Mouse (Mus musculus): ENCODE measurements around the gene Gpatch2. TPM values are rescaled to one million over a fixed set of nuclear protein-coding genes. Genes with fewer than 3 reads are reported as not detected.

Gene Gpatch2
- 7.6 and 9.7 TPM in 2 replicates for polyA plus RNA-seq (2012)

DNA sequence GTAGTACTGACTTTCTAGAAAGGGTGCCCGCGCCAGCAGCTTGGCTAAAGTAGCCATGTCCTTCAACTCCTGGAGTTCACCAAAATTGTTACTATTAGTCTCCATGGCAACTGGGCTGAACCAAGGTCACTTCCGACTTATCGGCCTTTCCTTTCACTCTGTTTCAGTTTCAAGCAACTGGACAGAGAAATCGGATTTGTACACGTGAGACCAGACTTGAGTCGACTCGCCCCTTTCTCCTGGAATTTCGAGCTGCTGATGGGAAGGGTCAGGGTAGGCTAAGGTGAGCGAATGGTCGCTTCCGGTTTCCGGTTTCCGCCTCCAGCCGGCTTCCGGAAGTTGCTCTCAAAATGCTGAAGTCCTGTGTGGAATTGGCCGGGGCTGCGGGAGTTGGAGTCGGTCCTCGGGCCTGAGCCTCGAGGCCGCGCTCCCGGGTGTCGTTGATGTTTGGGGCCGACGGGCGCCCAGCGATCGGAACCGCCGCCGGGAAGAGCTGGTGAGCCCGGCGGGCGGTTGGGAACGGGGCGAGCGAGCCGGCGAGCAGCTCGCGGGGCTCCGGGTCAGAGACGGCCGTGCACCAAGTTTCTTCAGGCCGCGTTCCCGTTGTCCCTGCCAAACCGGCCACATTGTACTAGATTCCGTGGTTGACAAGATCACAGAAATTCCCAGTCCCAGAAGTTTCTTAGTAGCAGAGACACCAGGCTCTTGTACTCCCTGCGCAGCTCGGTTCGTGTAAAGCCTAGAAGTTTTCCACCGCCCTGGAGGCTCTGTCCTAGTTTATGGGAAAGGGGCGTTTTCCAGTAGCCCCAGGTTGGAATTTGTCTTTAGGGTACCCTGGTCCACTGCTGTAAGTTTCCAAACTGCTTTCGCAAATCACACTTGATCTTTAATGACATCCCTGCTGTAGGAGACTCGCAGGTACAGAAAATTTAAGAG lies at the start of gene Gpatch2, which contains the start of gene Spata17:
Gene Gpatch2 (plus strand): TSS at position 328 of the 936 bp plus-strand sequence.
Gene Spata17 (minus strand): TSS at position 285 of the 936 bp plus-strand sequence.
- TF ChIP-seq GATA1 (IDR thresholded peaks at IDR 0.05; ENCODE audit: low read length), result no peak

DNA sequence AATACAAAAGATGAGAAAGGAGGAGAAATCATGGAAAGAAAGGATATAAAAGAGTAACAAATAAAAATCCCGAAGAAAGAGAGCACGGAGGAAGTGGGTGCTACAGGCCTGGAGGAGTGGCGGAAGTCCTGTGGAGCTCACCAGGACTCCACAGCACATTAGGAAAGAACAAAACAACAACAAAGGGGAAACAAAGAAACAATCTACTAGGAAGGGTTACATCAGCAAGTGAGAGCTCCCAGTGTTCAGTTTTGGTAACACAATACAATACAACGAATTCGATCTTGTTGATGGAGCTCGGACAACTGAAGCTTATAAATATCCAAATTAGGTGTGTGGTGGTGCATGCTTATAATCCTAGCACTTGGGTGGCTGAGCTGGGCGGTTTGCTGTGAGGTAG lies 45.7 kb upstream of the Gpatch2 start:
- no peak for TF ChIP-seq GATA1 (IDR thresholded peaks at IDR 0.05; ENCODE audit: low read length)

DNA sequence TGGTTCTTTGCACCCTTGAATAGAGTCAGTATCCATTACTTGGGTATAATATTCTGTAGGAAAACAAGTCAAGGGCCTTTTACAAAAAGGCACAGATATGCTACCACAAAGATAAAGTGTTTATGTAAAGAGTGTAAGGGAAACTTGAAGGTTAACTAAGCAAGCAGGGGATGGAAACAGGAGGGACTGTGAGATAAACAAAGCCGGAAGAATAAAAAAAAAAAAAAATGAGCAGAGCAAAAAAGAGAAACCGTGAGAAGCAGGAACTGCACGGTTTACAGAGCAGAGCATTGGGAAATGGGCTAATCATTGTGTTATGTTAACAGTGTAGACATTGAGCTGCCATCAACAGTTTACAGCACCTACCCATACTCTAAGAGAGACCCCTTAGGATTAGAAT lies 44.9 kb upstream of the Gpatch2 start:
- no peak for TF ChIP-seq GATA1 (IDR thresholded peaks at IDR 0.05; ENCODE audit: low read length)

DNA sequence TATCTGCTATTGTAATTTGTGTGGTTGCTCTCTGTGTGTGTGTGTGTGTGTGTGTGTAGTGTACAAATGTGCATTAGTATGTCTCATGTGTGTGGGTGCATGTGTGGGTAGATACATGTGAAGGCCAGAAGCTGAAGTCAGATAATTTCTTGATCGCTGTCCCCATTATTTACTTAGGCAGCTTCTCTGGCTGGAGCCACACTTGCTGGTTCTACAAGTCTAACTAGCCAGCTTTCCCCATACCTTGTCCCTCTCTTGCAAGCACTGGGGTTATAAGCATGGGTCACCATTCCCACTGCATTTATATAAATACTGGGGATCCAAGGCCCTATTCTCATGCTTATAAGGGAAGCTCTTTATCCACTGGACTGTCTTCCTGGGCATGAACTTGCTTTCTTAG lies 39.3 kb upstream of the Gpatch2 start:
- TF ChIP-seq GATA1 (IDR thresholded peaks at IDR 0.05; ENCODE audit: low read length), result no peak

GRCm38 (mm10) chr1:187178546-187178945 lies 36.8 kb upstream of the Gpatch2 start:
- no peak for TF ChIP-seq GATA1 (IDR thresholded peaks at IDR 0.05; ENCODE audit: low read length)

DNA sequence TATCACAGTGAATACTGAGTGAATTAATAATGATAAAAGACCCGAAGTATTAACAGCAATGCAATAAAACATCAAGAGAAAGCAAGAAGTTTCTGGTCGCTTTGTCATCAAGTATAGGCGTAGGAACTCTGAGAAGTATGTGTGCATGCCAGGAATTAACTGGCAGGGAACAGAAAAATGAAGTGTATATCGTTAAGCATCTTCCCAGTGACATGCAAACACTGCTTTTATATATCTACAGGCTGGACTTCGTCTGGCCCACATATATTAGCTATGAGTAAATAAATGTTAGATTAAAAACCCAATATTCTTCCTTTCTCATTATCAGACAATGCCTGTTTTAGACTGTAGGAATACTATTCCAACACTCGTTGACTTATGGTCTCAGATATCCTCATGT lies 9.8 kb upstream of the Gpatch2 start:
- TF ChIP-seq GATA1 (IDR thresholded peaks at IDR 0.05; ENCODE audit: low read length), result no peak

GRCm38 (mm10) chr1:187209496-187209895 lies 5.8 kb upstream of the Gpatch2 start:
- TF ChIP-seq GATA1 (IDR thresholded peaks at IDR 0.05; ENCODE audit: low read length), result no peak

GRCm38 (mm10) chr1:187210736-187211135 lies 4.6 kb upstream of the Gpatch2 start:
- no peak for TF ChIP-seq GATA1 (IDR thresholded peaks at IDR 0.05; ENCODE audit: low read length)

GRCm38 (mm10) chr1:187216620-187217410 lies 1.5 kb downstream of the Gpatch2 start:
- no peak for TF ChIP-seq GATA1 (IDR thresholded peaks at IDR 0.05; ENCODE audit: low read length)

- no peak for TF ChIP-seq GATA1 (IDR thresholded peaks at IDR 0.05; ENCODE audit: low read length)
Observed at GRCm38 (mm10) chr1:187220756-187221155, 5.4 kb downstream of the Gpatch2 start.

GRCm38 (mm10) chr1:187226328-187227025 lies 11.2 kb downstream of the Gpatch2 start:
- TF ChIP-seq GATA1 (IDR thresholded peaks at IDR 0.05; ENCODE audit: low read length), result no peak

- TF ChIP-seq GATA1 (IDR thresholded peaks at IDR 0.05; ENCODE audit: low read length), result no peak
Observed at GRCm38 (mm10) chr1:187228414-187229146, 13.3 kb downstream of the Gpatch2 start.

GRCm38 (mm10) chr1:187230255-187230654 lies 14.9 kb downstream of the Gpatch2 start:
- TF ChIP-seq GATA1 (IDR thresholded peaks at IDR 0.05; ENCODE audit: low read length), result no peak

- no peak for TF ChIP-seq GATA1 (IDR thresholded peaks at IDR 0.05; ENCODE audit: low read length)
Observed at GRCm38 (mm10) chr1:187232196-187232955, 17.1 kb downstream of the Gpatch2 start.
